Mouse (Mus musculus): ENCODE data around the gene Gps1. TPM values are rescaled to one million over a fixed set of nuclear protein-coding genes. Genes with fewer than 3 reads are reported as not detected.

Gene Gps1
- total and polyA plus RNA-seq, 3 experiments = 173 to 266 (median 219) TPM

DNA sequence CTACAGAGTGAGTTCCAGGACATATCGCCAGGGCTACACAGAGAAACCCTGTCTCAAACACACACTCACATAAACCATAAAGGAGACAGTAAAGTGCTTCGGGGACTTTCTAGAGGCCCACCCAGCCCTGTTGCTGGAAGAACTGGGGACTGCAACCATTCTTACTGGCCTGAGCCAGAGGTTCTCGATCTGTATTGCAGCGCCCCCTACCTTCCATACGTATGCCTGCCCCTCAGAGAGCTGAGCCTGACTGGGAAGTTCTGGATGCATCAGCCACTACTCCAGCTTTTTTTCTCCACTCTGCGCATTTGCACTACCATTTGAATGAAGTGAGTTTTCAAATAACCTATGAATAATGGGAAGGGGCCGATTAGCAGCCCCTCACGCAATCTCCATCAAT lies 34.6 kb upstream of the Gps1 start:
- no peak overlapping the region for H3K9ac ChIP-seq (ENCODE audit: control insufficient read depth, low read depth, low read length, poor library complexity, severe bottlenecking)
- no peak for TF ChIP-seq MXI1 (IDR thresholded peaks at IDR 0.05; ENCODE audit: low read depth, low read length)
- no peak for TF ChIP-seq POLR2A (IDR thresholded peaks at IDR 0.05; ENCODE audit: control insufficient read depth in 1 of 2, insufficient read depth in 1 of 2, low read depth in 1 of 2, low read length in 2 of 2, poor library complexity in 1 of 2)
- TF ChIP-seq ZC3H11A (IDR thresholded peaks at IDR 0.05; ENCODE audit: low read depth, low read length) = peak; percentile 29; the same call in 1 of the 2 replicates
- TF ChIP-seq RAD21 (IDR thresholded peaks at IDR 0.05; ENCODE audit: low read depth, low read length) = peak; percentile 64
- TF ChIP-seq HCFC1 (IDR thresholded peaks at IDR 0.05; ENCODE audit: low read depth, low read length) = no peak
- peak; percentile 49 to 75 (median 67) for TF ChIP-seq CTCF (IDR thresholded peaks at IDR 0.05 in 2 of 3, conservative IDR thresholded peaks at IDR 0.05 in 1 of 3; ENCODE audit: control insufficient read depth in 1 of 3, insufficient read depth in 1 of 3, low read depth in 2 of 3, low read length in 3 of 3, poor library complexity in 1 of 3, severe bottlenecking in 1 of 3)
- peak; percentile 57 for TF ChIP-seq SMC3 (IDR thresholded peaks at IDR 0.05; ENCODE audit: low read depth, low read length)
- H3K79me2 ChIP-seq (ENCODE audit: control insufficient read depth, insufficient read depth, low read length, poor library complexity) = no peaks in the 10 kb centered on the region

DNA sequence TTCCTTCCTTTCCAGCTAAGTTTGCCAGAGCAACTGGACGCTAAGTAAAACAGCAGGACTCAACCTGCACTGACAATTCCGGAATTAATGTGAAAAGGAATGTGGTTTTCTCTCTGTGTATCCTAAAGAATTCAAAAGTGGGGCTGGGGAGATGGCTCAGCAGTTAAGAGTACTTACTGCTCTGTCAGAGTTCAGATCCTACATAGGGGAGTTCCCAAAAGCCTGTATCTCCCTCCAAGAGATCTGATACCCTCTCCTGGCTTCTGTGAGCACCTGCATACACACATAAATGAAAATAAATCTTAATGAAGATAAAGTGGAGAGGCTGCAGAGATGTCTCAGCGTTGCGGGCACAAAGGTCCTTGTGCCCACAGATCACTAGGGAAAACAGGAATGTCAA lies 32.5 kb upstream of the Gps1 start:
- TF ChIP-seq UBTF (IDR thresholded peaks at IDR 0.05; ENCODE audit: borderline replicate concordance, insufficient read depth, low read depth, low read length) (no peak), MYC (IDR thresholded peaks at IDR 0.05; ENCODE audit: low read depth, low read length) (no peak), TAL1 (IDR thresholded peaks at IDR 0.05; ENCODE audit: low read length) (no peak), JUND (IDR thresholded peaks at IDR 0.05; ENCODE audit: low read depth, low read length) (no peak), BHLHE40 (IDR thresholded peaks at IDR 0.05; ENCODE audit: borderline replicate concordance, low read depth, low read length) (no peak), USF2 (IDR thresholded peaks at IDR 0.05; ENCODE audit: borderline replicate concordance in 1 of 2, insufficient read depth in 1 of 2, low read depth in 1 of 2, low read length in 2 of 2) (no peak), ETS1 (IDR thresholded peaks at IDR 0.05; ENCODE audit: low read depth, low read length) (no peak)

More for the DNA sequence above, 34.6 kb upstream of the Gps1 start:
- Histone ChIP-seq H3K4me3 (ENCODE audit: control insufficient read depth in 1 of 2, insufficient read depth in 1 of 2, low read depth in 2 of 2, low read length in 2 of 2) (no peak overlapping the region), H3K27me3 (ENCODE audit: control insufficient read depth in 1 of 2, insufficient read depth in 2 of 2, low read length in 2 of 2) (0 out of 4 replicates have a peak, but pooled peaks cover 0 to 4% of the 10 kb centered on the region in 2 experiments), H3K4me1 (ENCODE audit: control insufficient read depth in 1 of 2, insufficient read depth in 2 of 2, low read length in 2 of 2) (no peaks in the 10 kb centered on the region; a peak in 2 of 4 replicates), H3K9me3 (replicated peaks; ENCODE audit: insufficient read depth, low read length) (no peaks in the 10 kb centered on the region), H3K27ac (ENCODE audit: control insufficient read depth, low read depth, low read length) (no peak overlapping the region), H3K36me3 (ENCODE audit: control insufficient read depth in 1 of 2, insufficient read depth in 2 of 2, low read length in 2 of 2) (no peaks in the 10 kb centered on the region)
- DNase-seq (ENCODE audit: low read depth, low spot score) = peak; percentile 66

DNA sequence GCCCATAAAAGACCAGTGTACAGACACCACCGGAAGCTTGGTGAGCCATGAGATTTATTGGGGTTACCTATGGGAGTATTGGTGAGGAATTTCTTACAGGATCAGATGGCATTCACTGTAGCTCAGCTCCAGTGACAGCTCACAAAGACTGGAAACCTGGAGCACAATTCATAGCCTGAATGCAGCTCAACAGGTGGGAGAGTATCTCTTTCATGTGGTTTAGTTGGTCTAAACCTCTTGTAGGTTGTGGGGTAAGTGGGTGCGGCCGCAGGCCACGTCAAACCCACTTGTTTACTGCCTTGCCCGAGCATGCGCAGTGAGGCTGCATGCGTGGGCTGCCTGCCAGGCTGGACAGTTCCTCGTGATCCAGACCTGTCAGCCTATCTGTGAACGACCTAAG lies 23.8 kb upstream of the Gps1 start:
- no peaks in the 10 kb centered on the region for H3K9me3 ChIP-seq (replicated peaks; ENCODE audit: insufficient read depth, low read length)
- no peak overlapping the region for H3K9ac ChIP-seq (ENCODE audit: control insufficient read depth, low read depth, low read length, poor library complexity, severe bottlenecking)
- no peaks in the 10 kb centered on the region for H3K36me3 ChIP-seq (ENCODE audit: control insufficient read depth in 1 of 2, insufficient read depth in 2 of 2, low read length in 2 of 2)
- no peaks in the 10 kb centered on the region for H3K79me2 ChIP-seq (ENCODE audit: control insufficient read depth, insufficient read depth, low read length, poor library complexity)
- no peak overlapping the region for H3K4me3 ChIP-seq (ENCODE audit: control insufficient read depth in 1 of 2, insufficient read depth in 1 of 2, low read depth in 2 of 2, low read length in 2 of 2)
- no peaks in the 10 kb centered on the region for H3K4me1 ChIP-seq (ENCODE audit: control insufficient read depth in 1 of 2, insufficient read depth in 2 of 2, low read length in 2 of 2)
- H3K27me3 ChIP-seq (ENCODE audit: control insufficient read depth in 1 of 2, insufficient read depth in 2 of 2, low read length in 2 of 2) = no peaks in the 10 kb centered on the region
- no peak for DNase-seq (ENCODE audit: low read depth, low spot score)
- TF ChIP-seq TBP (IDR thresholded peaks at IDR 0.05; ENCODE audit: low read depth, low read length) (no peak), MYB (IDR thresholded peaks at IDR 0.05; ENCODE audit: low read depth, low read length) (no peak), CTCF (IDR thresholded peaks at IDR 0.05 in 2 of 3, conservative IDR thresholded peaks at IDR 0.05 in 1 of 3; ENCODE audit: control insufficient read depth in 1 of 3, insufficient read depth in 1 of 3, low read depth in 2 of 3, low read length in 3 of 3, poor library complexity in 1 of 3, severe bottlenecking in 1 of 3) (no peak), ELF1 (IDR thresholded peaks at IDR 0.05; ENCODE audit: low read depth, low read length) (no peak), RCOR1 (IDR thresholded peaks at IDR 0.05; ENCODE audit: low read depth, low read length) (no peak), POLR2AphosphoS2 (IDR thresholded peaks at IDR 0.05; ENCODE audit: low read length) (no peak)
- no peak overlapping the region for H3K27ac ChIP-seq (ENCODE audit: control insufficient read depth, low read depth, low read length)

More for the DNA sequence above, 32.5 kb upstream of the Gps1 start:
- Histone ChIP-seq H3K9ac (ENCODE audit: control insufficient read depth, low read depth, low read length, poor library complexity, severe bottlenecking) (no peak overlapping the region), H3K9me3 (replicated peaks; ENCODE audit: insufficient read depth, low read length) (no peaks in the 10 kb centered on the region), H3K27ac (ENCODE audit: control insufficient read depth, low read depth, low read length) (no peak overlapping the region), H3K36me3 (ENCODE audit: control insufficient read depth in 1 of 2, insufficient read depth in 2 of 2, low read length in 2 of 2) (no peaks in the 10 kb centered on the region), H3K27me3 (ENCODE audit: control insufficient read depth in 1 of 2, insufficient read depth in 2 of 2, low read length in 2 of 2) (0 out of 4 replicates have a peak, but pooled peaks cover 0 to 4% of the 10 kb centered on the region in 2 experiments), H3K79me2 (ENCODE audit: control insufficient read depth, insufficient read depth, low read length, poor library complexity) (no peaks in the 10 kb centered on the region), H3K4me3 (ENCODE audit: control insufficient read depth in 1 of 2, insufficient read depth in 1 of 2, low read depth in 2 of 2, low read length in 2 of 2) (no peak overlapping the region), H3K4me1 (ENCODE audit: control insufficient read depth in 1 of 2, insufficient read depth in 2 of 2, low read length in 2 of 2) (no peaks in the 10 kb centered on the region; a peak in 2 of 4 replicates)
- DNase-seq (ENCODE audit: low read depth, low spot score) = no peak
